Mouse (Mus musculus): ENCODE measurements around the gene Klhl21. TPM values are rescaled to one million over a fixed set of nuclear protein-coding genes. Genes with fewer than 3 reads are reported as not detected.

The Klhl21 gene
- polyA plus RNA-seq (2017; shearing (Covaris generic)): 1.4 TPM

GRCm38 (mm10) chr4:152008622-152009075 is at the start of gene Klhl21:
TSS of gene Klhl21 (plus strand) at chr4:152008803.

GRCm38 (mm10) chr4:151988342-151989109 is 20.1 kb upstream of the Klhl21 start, which contains the start of gene Thap3:
TSS of gene Thap3 (minus strand) at chr4:151988997.

GRCm38 (mm10) chr4:151996173-151996950 is 12.2 kb upstream of the Klhl21 start, which contains the start of gene Phf13:
TSS of gene Phf13 (minus strand) at chr4:151996258.

GRCm38 (mm10) chr4:152027524-152027923 is 18.9 kb downstream of the Klhl21 start, which contains the start of gene Zbtb48:
TSS of gene Zbtb48 (minus strand) at chr4:152027671.

GRCm38 (mm10) chr4:152038225-152038984 is 29.8 kb downstream of the Klhl21 start, which contains the start of gene Tas1r1:
TSS of gene Tas1r1 (minus strand) at chr4:152038568.

GRCm38 (mm10) chr4:152038985-152039830 is 30.6 kb downstream of the Klhl21 start, which contains the start of gene Nol9:
TSS of gene Nol9 (plus strand) at chr4:152039321.

Other genes with a start within 250 kb of the Klhl21 start
- 27.9 TPM for gene Camta1, start 146.9 kb upstream of the Klhl21 start, polyA plus RNA-seq (2017; shearing (Covaris generic))
- 49.1 TPM for gene Dnajc11, start 75.1 kb upstream of the Klhl21 start, polyA plus RNA-seq (2017; shearing (Covaris generic))
- 116 TPM for gene Thap3, start 19.8 kb upstream of the Klhl21 start, polyA plus RNA-seq (2017; shearing (Covaris generic))
- 4.3 TPM for gene Phf13, start 12.5 kb upstream of the Klhl21 start, polyA plus RNA-seq (2017; shearing (Covaris generic))
- gene Zbtb48, start 18.9 kb downstream of the Klhl21 start, polyA plus RNA-seq (2017; shearing (Covaris generic)): 30.2 TPM
- gene Tas1r1, start 29.8 kb downstream of the Klhl21 start, polyA plus RNA-seq (2017; shearing (Covaris generic)): not detected
- 6.3 TPM for gene Nol9, start 30.5 kb downstream of the Klhl21 start, polyA plus RNA-seq (2017; shearing (Covaris generic))
- 4.3 TPM for gene Plekhg5, start 63.7 kb downstream of the Klhl21 start, polyA plus RNA-seq (2017; shearing (Covaris generic))
- 194 TPM for gene Tnfrsf25, start 107.1 kb downstream of the Klhl21 start, polyA plus RNA-seq (2017; shearing (Covaris generic))
- 17.0 TPM for gene Espn, start 143.6 kb downstream of the Klhl21 start, polyA plus RNA-seq (2017; shearing (Covaris generic))
- not detected for gene Hes2, start 150.1 kb downstream of the Klhl21 start, polyA plus RNA-seq (2017; shearing (Covaris generic))
- 149 TPM for gene Acot7, start 169.3 kb downstream of the Klhl21 start, polyA plus RNA-seq (2017; shearing (Covaris generic))